Mouse (Mus musculus): Measurements from ENCODE around the gene Lrrc75a. TPM values are rescaled to one million over a fixed set of nuclear protein-coding genes. Genes with fewer than 3 reads are reported as not detected.
A peak's percentile ranks its signal among the peaks of the same experiment; 100 is the strongest.
"Not testable (repeated sequence)": the region's sequence is repeated elsewhere in the genome, so short reads cannot be mapped to it uniquely, and the experiment has no call there.

The Lrrc75a gene
- total RNA-seq (2021), result 37.2 and 44.9 TPM in 2 replicates
- long read RNA-seq, transcript Lrrc75a-201 (4 exons, 1,984 nt), result major isoform, 18 of 26 reads
- long read RNA-seq, partial matches to known transcripts, result 1 of 26 reads
- long read RNA-seq, other reads (novel, unspliced or antisense), result 5 of 26 reads

- peak; percentile 43 for DNase-seq
Measured at GRCm38 (mm10) chr11:62647661-62648590, at the start of gene Lrrc75a. TSS of gene Lrrc75a (minus strand) at chr11:62648523.

GRCm38 (mm10) chr11:62695126-62695525, 46.8 kb upstream of the Lrrc75a start:
- DNase-seq, result no peak

GRCm38 (mm10) chr11:62693299-62694184, 45.2 kb upstream of the Lrrc75a start:
- DNase-seq, result no peak

- no peak for DNase-seq
Measured at GRCm38 (mm10) chr11:62691592-62691991, 43.3 kb upstream of the Lrrc75a start.

- no peak for DNase-seq
Measured at GRCm38 (mm10) chr11:62679954-62680353, 31.6 kb upstream of the Lrrc75a start.

- DNase-seq, result no peak
Measured at GRCm38 (mm10) chr11:62678778-62679354, 30.5 kb upstream of the Lrrc75a start.

- no peak for DNase-seq
Measured at GRCm38 (mm10) chr11:62676290-62676596, 27.9 kb upstream of the Lrrc75a start.

GRCm38 (mm10) chr11:62675480-62676289, 27.4 kb upstream of the Lrrc75a start:
- peak; percentile 50 for DNase-seq

GRCm38 (mm10) chr11:62670006-62670405, 21.7 kb upstream of the Lrrc75a start:
- DNase-seq, result no peak

- no peak for DNase-seq
Measured at GRCm38 (mm10) chr11:62669471-62669870, 21.1 kb upstream of the Lrrc75a start.

GRCm38 (mm10) chr11:62668986-62669385, 20.7 kb upstream of the Lrrc75a start:
- no peak for DNase-seq

GRCm38 (mm10) chr11:62664250-62664649, 15.9 kb upstream of the Lrrc75a start:
- no peak for DNase-seq

GRCm38 (mm10) chr11:62660885-62661284, 12.6 kb upstream of the Lrrc75a start:
- no peak for DNase-seq

- DNase-seq, result no peak
Measured at GRCm38 (mm10) chr11:62652080-62652479, 3.8 kb upstream of the Lrrc75a start.

GRCm38 (mm10) chr11:62651563-62651962, 3.2 kb upstream of the Lrrc75a start:
- no peak for DNase-seq

- DNase-seq, result not testable (repeated sequence)
Measured at GRCm38 (mm10) chr11:62649803-62650202, 1.5 kb upstream of the Lrrc75a start.

GRCm38 (mm10) chr11:62648591-62649391, 468 bp upstream of the Lrrc75a start, which contains the start of gene Mmgt2:
TSS of gene Mmgt2 (plus strand) at chr11:62648664.
- DNase-seq, result peak; percentile 99

GRCm38 (mm10) chr11:62646958-62647515, 1.3 kb downstream of the Lrrc75a start:
- no peak for DNase-seq

- no peak for DNase-seq
Measured at GRCm38 (mm10) chr11:62646495-62646843, 1.9 kb downstream of the Lrrc75a start.

Measured in adrenal gland, postnatal 25 days (tissue).